Comparison of ENCODE assay signal across 17 mouse cellular contexts in genomic region chr10:69328656-69329046, GRCm38 (mm10). TPM values are rescaled to one million over a fixed set of nuclear protein-coding genes. Genes with fewer than 3 reads are reported as not detected.
DNase-seq lines count a peak whose midpoint lies in the region; ATAC-seq and TF ChIP-seq lines count a peak whose summit lies in the region.
"Had no signal": no experiment of that assay in that cellular context is flagged by ENCODE, and none has a peak within 500 bp of the region (broad histone marks: within the 10 kb centered on the region; RNA-seq: fewer than 3 reads in every experiment).

No protein-coding gene starts in this region.

- 0 out of 2 replicates have a peak overlapping the region, but pooled peaks have one; percentile 12 for H3K27ac ChIP-seq in hindbrain, embryonic 13.5 days
- no peak overlapping the region for H3K27ac ChIP-seq in hindbrain, embryonic 12.5 days
- no peak overlapping the region for H3K27ac ChIP-seq in intestine, embryonic 16.5 days (ENCODE audit: low read length)
- no peak overlapping the region for H3K27ac ChIP-seq in layer of hippocampus, adult 2 months
- H3K27ac ChIP-seq: embryonic facial prominence, embryonic 12.5 days; forebrain, embryonic 10.5 days; heart, embryonic 13.5 days; left cerebral cortex, adult 2 months; limb, embryonic 13.5 days; neural tube, embryonic 12.5 days had no signal

- intact Hi-C loops in heart, postnatal 14 days (cut with DNase I): loop anchor here (10.0 kb wide), 2 partner anchors 324 to 864 kb away; no protein-coding TSS in a partner anchor

- WGBS in hindbrain, embryonic 13.5 days: 59% methylated on average over 4 of the region's 4 CpGs
- WGBS in hindbrain, embryonic 12.5 days: 66% methylated on average over 4 of the region's 4 CpGs
- WGBS in intestine, embryonic 16.5 days: 57% methylated on average over 4 of the region's 4 CpGs

- H3K9ac ChIP-seq in hindbrain, embryonic 13.5 days: no peak overlapping the region
- H3K9ac ChIP-seq in hindbrain, embryonic 12.5 days: no peak overlapping the region
- no peak overlapping the region for H3K9ac ChIP-seq in intestine, embryonic 16.5 days (ENCODE audit: low read depth, low read length)
- H3K9ac ChIP-seq: embryonic facial prominence, embryonic 12.5 days; heart, embryonic 13.5 days; limb, embryonic 13.5 days; neural tube, embryonic 12.5 days had no signal

- H3K36me3 ChIP-seq in hindbrain, embryonic 13.5 days: no peaks in the 10 kb centered on the region
- H3K36me3 ChIP-seq in hindbrain, embryonic 12.5 days: no peaks in the 10 kb centered on the region
- H3K36me3 ChIP-seq in E14TG2a.4 (ENCODE audit: insufficient read depth, low read length): peaks cover 24% of the 10 kb centered on the region
- no peaks in the 10 kb centered on the region for H3K36me3 ChIP-seq in intestine, embryonic 16.5 days (ENCODE audit: control insufficient read depth, insufficient read depth, low read length)
- H3K36me3 ChIP-seq: neural tube, embryonic 12.5 days had no signal

- no peaks in the 10 kb centered on the region for H3K27me3 ChIP-seq in hindbrain, embryonic 13.5 days
- no peaks in the 10 kb centered on the region for H3K27me3 ChIP-seq in hindbrain, embryonic 12.5 days
- no peaks in the 10 kb centered on the region for H3K27me3 ChIP-seq in E14TG2a.4 (ENCODE audit: insufficient read depth, low read length)
- no peaks in the 10 kb centered on the region for H3K27me3 ChIP-seq in intestine, embryonic 16.5 days (replicated peaks; ENCODE audit: control insufficient read depth, insufficient read depth, low read length)
- H3K27me3 ChIP-seq: embryonic facial prominence, embryonic 12.5 days; heart, embryonic 13.5 days; limb, embryonic 13.5 days; neural tube, embryonic 12.5 days had no signal

- ATAC-seq in hindbrain, embryonic 13.5 days (ENCODE audit: low FRiP score): peak; percentile 59
- ATAC-seq in hindbrain, embryonic 12.5 days (ENCODE audit: low FRiP score): no peak
- ATAC-seq in intestine, embryonic 16.5 days: peak; percentile 57; the same call in 1 of the 2 replicates
- peak; percentile 92 for ATAC-seq in megakaryocyte-erythroid progenitor cell, adult 5-6 weeks (replicated peaks; ENCODE audit: low FRiP score, low TSS enrichment, poor library complexity, severe bottlenecking)
- ATAC-seq: lung, postnatal 0 days had no signal

- no peak for TF ChIP-seq CTCF in E14TG2a.4 (conservative IDR thresholded peaks at IDR 0.05; ENCODE audit: low read length)
- no peak for TF ChIP-seq CTCF in layer of hippocampus, adult 2 months (conservative IDR thresholded peaks at IDR 0.05)

- H3K4me3 ChIP-seq in hindbrain, embryonic 13.5 days: no peak overlapping the region
- H3K4me3 ChIP-seq in hindbrain, embryonic 12.5 days: no peak overlapping the region
- H3K4me3 ChIP-seq in E14TG2a.4 (replicated peaks; ENCODE audit: low read length): peak overlapping the region; percentile 73; the same call in 1 of the 2 replicates
- no peak overlapping the region for H3K4me3 ChIP-seq in intestine, embryonic 16.5 days (ENCODE audit: low read length)
- H3K4me3 ChIP-seq in layer of hippocampus, adult 2 months: no peak overlapping the region
- H3K4me3 ChIP-seq: embryonic facial prominence, embryonic 12.5 days; forebrain, embryonic 10.5 days; heart, embryonic 13.5 days; left cerebral cortex, adult 2 months; limb, embryonic 13.5 days; neural tube, embryonic 12.5 days had no signal

- H3K4me1 ChIP-seq in hindbrain, embryonic 13.5 days (replicated peaks): peaks cover 7% of the 10 kb centered on the region; the same call in 1 of the 2 replicates
- 0 out of 2 replicates have a peak, but pooled peaks cover 2% of the 10 kb centered on the region for H3K4me1 ChIP-seq in hindbrain, embryonic 12.5 days
- peaks cover 65% of the 10 kb centered on the region for H3K4me1 ChIP-seq in E14TG2a.4 (replicated peaks; ENCODE audit: low read depth, low read length)
- H3K4me1 ChIP-seq in intestine, embryonic 16.5 days (ENCODE audit: control insufficient read depth, insufficient read depth, low read length): no peaks in the 10 kb centered on the region
- H3K4me1 ChIP-seq: embryonic facial prominence, embryonic 12.5 days; forebrain, embryonic 10.5 days; heart, embryonic 13.5 days; limb, embryonic 13.5 days; neural tube, embryonic 12.5 days had no signal

- no peaks in the 10 kb centered on the region for H3K9me3 ChIP-seq in hindbrain, embryonic 13.5 days
- H3K9me3 ChIP-seq in hindbrain, embryonic 12.5 days (replicated peaks): no peaks in the 10 kb centered on the region
- H3K9me3 ChIP-seq in E14TG2a.4 (ENCODE audit: low read length): no peaks in the 10 kb centered on the region
- H3K9me3 ChIP-seq in intestine, embryonic 16.5 days (ENCODE audit: control insufficient read depth, low read length): no peaks in the 10 kb centered on the region
- H3K9me3 ChIP-seq: embryonic facial prominence, embryonic 12.5 days; forebrain, embryonic 10.5 days; heart, embryonic 13.5 days; limb, embryonic 13.5 days; neural tube, embryonic 12.5 days had no signal

- no peak overlapping the region for H3K4me2 ChIP-seq in hindbrain, embryonic 13.5 days
- H3K4me2 ChIP-seq in hindbrain, embryonic 12.5 days (replicated peaks): no peak overlapping the region
- H3K4me2 ChIP-seq in intestine, embryonic 16.5 days (ENCODE audit: low read depth, low read length): no peak overlapping the region
- H3K4me2 ChIP-seq: embryonic facial prominence, embryonic 12.5 days; heart, embryonic 13.5 days; limb, embryonic 13.5 days; neural tube, embryonic 12.5 days had no signal

- DNase-seq in adipocyte (ENCODE audit: low spot score): no peak
- no peak for DNase-seq in heart, postnatal 14 days
- DNase-seq in layer of hippocampus, adult 2 months (ENCODE audit: low spot score in 2 of 2): no peak
- DNase-seq: cerebellum, adult 18-20 months; kidney, adult 9 months had no signal

RNA-seq across cellular contexts. Expression of gene Cdk1, which starts 24.1 kb away (rescaled TPM):
- 99.4 and 113 TPM in 2 replicates for polyA plus RNA-seq in hindbrain, embryonic 13.5 days (2015; fragmentation: Nextera tagmentation; extraction: Ambion mirVana)
- polyA plus RNA-seq in hindbrain, embryonic 12.5 days (2016; fragmentation: Nextera tagmentation; extraction: Ambion mirVana): 210 and 220 TPM in 2 replicates
- polyA plus RNA-seq in intestine, embryonic 16.5 days (2015; fragmentation: Nextera tagmentation; extraction: Ambion mirVana): 339 and 377 TPM in 2 replicates
- total RNA-seq in megakaryocyte-erythroid progenitor cell, adult 5-6 weeks (2014; fragmentation: Nextera tagmentation): 106 and 129 TPM in 2 replicates
- total RNA-seq in megakaryocyte-erythroid progenitor cell, adult 5-6 weeks (2017): 179 and 199 TPM in 2 replicates
- total RNA-seq in heart, postnatal 14 days (2021): 10 to 100 TPM; 10.4 to 16.0 TPM
- under 1 TPM; 0.61 to 1.00 TPM for total RNA-seq in layer of hippocampus, adult 2 months (2021)

Comparison
In these comparisons a context has a peak if more than half of its experiments do, and no peak if none do; other contexts are left out.
1. RNA of gene Cdk1, which starts 24.1 kb away (total RNA-seq): 106 to 199 TPM in megakaryocyte-erythroid progenitor cell, adult 5-6 weeks; 10.4 to 16.0 TPM in heart, postnatal 14 days and 0.61 to 1.00 TPM in layer of hippocampus, adult 2 months; every median in the first group is over 4 times any median in the second.